Comparison of ENCODE assay signal across 16 mouse cellular contexts in the genomic region with DNA sequence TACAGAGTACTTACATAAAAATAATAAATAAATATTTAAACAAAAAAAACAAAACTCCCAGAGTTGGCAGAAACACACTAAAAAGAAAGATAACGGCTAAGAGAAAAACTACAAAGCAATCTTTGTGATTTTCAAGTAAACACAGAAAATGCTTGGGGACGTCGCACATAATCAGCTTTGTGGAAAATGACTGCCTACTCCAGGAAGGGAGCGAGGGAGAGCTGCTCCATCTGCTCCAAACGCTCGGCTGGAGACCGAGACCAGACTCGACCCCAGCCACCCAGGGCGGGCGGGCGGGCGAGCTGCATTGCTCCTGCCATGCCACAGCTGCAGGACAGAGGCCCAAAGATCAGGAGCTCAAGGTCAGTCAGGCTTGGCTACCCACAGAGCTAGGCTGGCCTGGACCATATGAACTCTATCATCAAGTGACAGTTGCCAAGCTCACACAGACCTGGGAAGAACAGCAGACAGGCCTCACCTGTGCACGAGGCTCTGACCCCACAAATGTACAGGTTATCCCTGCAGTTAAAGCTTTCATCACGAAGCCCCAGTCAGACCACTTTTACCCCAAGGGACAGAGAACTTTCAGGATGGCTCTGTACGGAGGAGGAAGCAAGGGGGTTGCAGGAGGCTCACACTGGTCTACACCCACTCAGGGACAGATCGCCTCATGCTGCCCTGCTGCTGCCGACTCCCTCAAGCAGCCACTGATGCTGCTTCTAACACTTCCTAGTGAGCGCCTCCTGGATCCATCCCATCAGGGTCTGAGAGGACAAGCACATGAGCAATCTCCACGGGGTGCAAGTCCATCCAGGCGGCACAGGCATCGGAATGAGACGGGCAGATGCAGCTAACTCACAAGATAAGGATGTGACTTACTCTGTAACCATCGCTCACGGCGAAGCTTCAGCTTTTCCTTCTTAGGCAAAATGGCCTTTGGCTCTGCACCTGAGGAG. TPM values are rescaled to one million over a fixed set of nuclear protein-coding genes. Genes with fewer than 3 reads are reported as not detected.
DNase-seq lines count a peak whose midpoint lies in the region; ATAC-seq and TF ChIP-seq lines count a peak whose summit lies in the region.
"Had no signal": no experiment of that assay in that cellular context is flagged by ENCODE, and none has a peak within 500 bp of the region (broad histone marks: within the 10 kb centered on the region; RNA-seq: fewer than 3 reads in every experiment).

No protein-coding gene starts in this region.

- TF ChIP-seq CTCF in kidney, adult 2 months (conservative IDR thresholded peaks at IDR 0.05; ENCODE audit: insufficient read depth, insufficient read length, low read depth, low read length): 0 out of 2 replicates have a peak, but pooled peaks have one; percentile 3
- no peak for TF ChIP-seq CTCF in left cerebral cortex, adult 2 months (IDR thresholded peaks at IDR 0.05)

- H3K4me3 ChIP-seq in kidney, adult 2 months (ENCODE audit: insufficient read depth, low read depth, low read length): no peak overlapping the region
- H3K4me3 ChIP-seq in left cerebral cortex, adult 2 months: no peak overlapping the region
- H3K4me3 ChIP-seq: forebrain, embryonic 10.5 days had no signal

- H3K4me1 ChIP-seq in kidney, adult 2 months (ENCODE audit: control insufficient read depth, insufficient read depth, low read length): peaks cover 42% of the 10 kb centered on the region
- H3K4me1 ChIP-seq: forebrain, embryonic 10.5 days had no signal

- no peak for TF ChIP-seq POLR2A in kidney, adult 2 months (IDR thresholded peaks at IDR 0.05; ENCODE audit: low read depth, low read length)

- intact Hi-C loops in left cerebral cortex, postnatal 4 days (cut with DNase I): loop anchor here (5.0 to 10.0 kb wide), 2 partner anchors 148 to 221 kb away; no protein-coding TSS in a partner anchor
- intact Hi-C loops in left cerebral cortex, adult 2 months (cut with DNase I): no loop called here

- peak; percentile 45 for DNase-seq in cerebellum, adult 11 months
- peak; percentile 49 for DNase-seq in kidney, adult 2 months
- DNase-seq in kidney, adult 9 months: no peak
- peak; percentile 41 for DNase-seq in left cerebral cortex, postnatal 4 days
- DNase-seq in left cerebral cortex, adult 2 months (ENCODE audit: extremely low spot score in 1 of 2, low spot score in 2 of 2): no peak
- DNase-seq in retina, postnatal 1 day: peak; percentile 17
- no peak for DNase-seq in retina, embryonic 14.5 days (ENCODE audit: low spot score)
- DNase-seq: adrenal gland, postnatal 10 days; heart, postnatal 10 days; liver; right cerebral cortex, postnatal 4 days; thymus, adult 2 months had no signal

- H3K27ac ChIP-seq in kidney, adult 2 months (ENCODE audit: insufficient read depth, low read depth, low read length): no peak overlapping the region
- no peak overlapping the region for H3K27ac ChIP-seq in left cerebral cortex, adult 2 months
- H3K27ac ChIP-seq: forebrain, embryonic 10.5 days; macrophage had no signal

- no peak for ATAC-seq in cerebellum, adult (ENCODE audit: insufficient number of reproducible peaks, low FRiP score, low TSS enrichment)
- ATAC-seq: inflammation-experienced regulatory T-cells, adult 6 months had no signal

- H3K27me3 ChIP-seq in kidney, adult 2 months (replicated peaks; ENCODE audit: control insufficient read depth, insufficient read depth, low read length): no peaks in the 10 kb centered on the region

- no peaks in the 10 kb centered on the region for H3K36me3 ChIP-seq in kidney, adult 2 months (ENCODE audit: control insufficient read depth, insufficient read depth, low read length)

- 56% methylated on average over 25 of the region's 25 CpGs for WGBS in kidney, adult 2 months

RNA-seq across cellular contexts. Expression of a gene that starts 12.3 kb away (rescaled TPM):
- polyA plus RNA-seq in kidney, adult 2 months (2012; rRNA removed): 30.5 and 31.4 TPM in 2 replicates
- 10 to 100 TPM; 29.0 to 30.1 TPM for total RNA-seq in left cerebral cortex, postnatal 4 days (2021)
- total RNA-seq in left cerebral cortex, adult 2 months (2021): 10 to 100 TPM; 32.6 to 35.7 TPM

RNA-seq across cellular contexts. Expression of a gene that starts 26.8 kb away (rescaled TPM):
- polyA plus RNA-seq in kidney, adult 2 months (2012; rRNA removed): 6.5 and 13.6 TPM in 2 replicates
- total RNA-seq in left cerebral cortex, postnatal 4 days (2021): 1 to 10 TPM; 1.7 to 2.2 TPM
- 1 to 10 TPM; 3.0 to 3.5 TPM for total RNA-seq in left cerebral cortex, adult 2 months (2021)

Comparison
In these comparisons a context has a peak if more than half of its experiments do, and no peak if none do; other contexts are left out.
1. DNase-seq: peak in cerebellum, adult 11 months (single experiment), kidney, adult 2 months (single experiment), left cerebral cortex, postnatal 4 days (single experiment) and retina, postnatal 1 day (single experiment); none in kidney, adult 9 months (single experiment), left cerebral cortex, adult 2 months (0 of 2) and retina, embryonic 14.5 days (single experiment).